Mouse (Mus musculus) gastrocnemius, postnatal 10 days (tissue): ENCODE results near the gene Lipt1. TPM values are rescaled to one million over a fixed set of nuclear protein-coding genes. Genes with fewer than 3 reads are reported as not detected.

Source experiments
- DNase-seq: peaks from one replicate; pipeline ENCODE4 v3.0.0; 2021; ENCODE audit warnings: mixed read lengths
- total RNA-seq, 2 experiments: library from RNA; stranded (reverse); gene quantifications; 2 replicates each; pipeline ENCODE4 v1.2.3; 2021

Lipt1 gene
- total RNA-seq, 2 experiments from 2014 or later = 6.1 to 7.0 TPM

DNA sequence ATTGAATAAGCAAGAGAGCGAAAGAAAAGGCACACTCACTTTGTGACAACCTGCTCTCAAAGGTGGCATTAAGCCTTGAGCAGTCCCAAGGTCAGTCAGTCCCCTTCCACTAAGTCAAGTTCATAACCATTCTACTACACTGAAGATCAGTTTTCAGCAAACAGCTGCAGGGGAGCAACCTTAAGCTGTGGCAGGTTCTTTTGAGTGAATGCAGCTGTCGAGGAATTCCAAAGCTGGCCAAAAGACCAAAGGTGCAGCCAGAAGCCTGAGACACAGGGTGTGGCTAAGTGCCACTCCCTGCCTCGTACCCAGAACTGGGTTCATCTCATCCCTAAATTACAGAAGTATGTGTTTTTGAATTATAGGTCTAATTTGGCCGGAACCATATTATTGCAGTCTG lies 28.3 kb downstream of the Lipt1 start:
- no peak for DNase-seq

DNA sequence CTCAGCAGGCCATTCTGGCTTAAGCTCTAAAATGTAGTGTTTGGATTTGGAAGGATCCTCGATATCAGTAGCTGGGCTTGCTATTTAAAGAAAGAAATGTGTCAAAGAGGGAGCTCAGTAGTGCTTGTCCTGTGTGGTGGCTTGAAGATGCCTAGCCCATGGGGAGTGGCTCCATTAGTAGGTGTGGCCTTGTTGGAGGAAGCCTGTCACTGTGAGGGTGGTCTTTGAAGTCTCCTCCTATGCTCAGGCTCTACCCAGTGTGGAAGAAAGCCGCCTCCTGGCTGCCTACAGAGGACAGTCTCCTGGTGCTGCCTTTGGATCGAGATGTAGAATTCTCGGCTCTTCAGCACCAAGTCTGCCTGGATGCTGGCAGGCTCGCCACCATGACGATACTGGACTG lies 28.8 kb downstream of the Lipt1 start:
- no peak for DNase-seq

DNA sequence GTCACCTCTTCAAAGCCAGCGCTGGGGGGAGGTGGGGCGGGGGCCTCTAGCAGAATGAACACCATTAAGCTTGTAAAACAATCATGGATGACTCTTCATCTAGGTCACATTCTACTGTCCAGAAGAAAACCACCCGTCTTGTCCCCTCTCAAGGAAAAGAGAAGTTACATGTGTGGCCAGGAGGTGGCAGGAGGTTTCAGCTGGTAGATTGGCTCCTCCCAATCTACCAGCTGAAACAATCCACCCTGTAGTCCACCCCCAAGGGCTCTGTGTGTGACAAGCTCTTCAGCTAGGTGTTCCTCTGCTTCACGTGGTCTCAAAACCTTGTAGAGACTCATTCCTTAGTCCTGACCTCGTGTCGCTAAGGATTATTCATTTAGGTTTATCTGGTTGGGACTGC lies 31.6 kb downstream of the Lipt1 start:
- DNase-seq = no peak

DNA sequence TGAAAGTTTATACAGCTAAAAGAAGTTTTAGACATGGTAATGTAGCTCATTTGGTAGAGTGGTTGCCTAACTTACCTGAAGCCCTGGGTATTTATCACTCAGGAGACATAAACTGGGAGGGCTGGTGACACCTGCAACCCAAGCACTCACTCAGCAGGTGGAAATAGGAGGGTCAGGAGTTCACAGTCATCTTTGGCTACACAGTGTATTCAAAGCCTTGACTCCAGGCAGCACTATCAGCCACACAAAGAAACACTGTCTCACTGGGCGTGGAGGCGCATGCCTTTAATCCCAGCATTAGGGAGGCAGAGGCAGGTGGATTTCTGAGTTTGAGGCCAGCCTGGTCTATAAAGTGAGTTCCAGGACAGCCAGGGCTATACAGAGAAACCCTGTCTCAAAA lies 41.2 kb downstream of the Lipt1 start:
- no peak for DNase-seq

DNA sequence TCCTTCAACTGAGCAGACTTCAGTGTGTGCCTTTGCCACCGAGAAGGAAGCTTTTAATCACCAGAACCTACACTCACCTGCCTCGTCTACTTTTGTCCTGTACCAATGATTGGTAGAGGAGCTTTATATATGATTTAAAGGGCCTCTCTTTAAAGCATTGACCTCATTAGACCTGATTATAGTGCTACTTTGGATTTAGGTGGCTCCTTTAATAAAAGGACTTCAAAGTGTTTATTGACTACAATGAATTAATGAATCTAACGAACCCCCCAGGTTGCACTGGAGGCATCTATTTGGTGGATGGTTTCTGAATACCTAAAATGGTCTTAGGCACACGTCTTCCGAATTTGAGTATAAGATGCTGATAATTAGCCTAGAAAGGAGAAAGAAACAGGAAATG lies 44.9 kb downstream of the Lipt1 start, which contains the start of gene Lyg2:
Gene Lyg2 (minus strand): TSS at position 101 of the 400 bp plus-strand sequence.
- no peak for DNase-seq

DNA sequence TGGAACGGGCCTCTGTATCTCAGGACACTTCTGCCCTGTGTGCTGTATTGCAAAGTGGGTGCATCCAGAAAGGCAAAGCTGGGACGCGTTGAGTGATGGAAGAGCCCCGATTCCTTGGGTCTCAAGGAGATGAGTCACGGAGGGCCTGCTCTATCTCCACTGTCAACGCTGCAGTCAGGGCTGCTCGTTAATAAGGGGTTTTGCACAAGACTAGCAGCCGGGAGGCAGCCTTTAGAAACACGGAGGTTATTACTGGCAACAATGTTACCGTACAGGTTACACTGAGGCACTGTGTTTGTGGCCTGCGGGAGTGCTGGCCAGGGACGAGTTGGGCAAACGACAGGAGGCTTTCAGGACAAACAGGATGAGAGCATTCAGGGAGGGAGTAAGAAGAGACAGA lies 46.1 kb downstream of the Lipt1 start:
- no peak for DNase-seq

DNA sequence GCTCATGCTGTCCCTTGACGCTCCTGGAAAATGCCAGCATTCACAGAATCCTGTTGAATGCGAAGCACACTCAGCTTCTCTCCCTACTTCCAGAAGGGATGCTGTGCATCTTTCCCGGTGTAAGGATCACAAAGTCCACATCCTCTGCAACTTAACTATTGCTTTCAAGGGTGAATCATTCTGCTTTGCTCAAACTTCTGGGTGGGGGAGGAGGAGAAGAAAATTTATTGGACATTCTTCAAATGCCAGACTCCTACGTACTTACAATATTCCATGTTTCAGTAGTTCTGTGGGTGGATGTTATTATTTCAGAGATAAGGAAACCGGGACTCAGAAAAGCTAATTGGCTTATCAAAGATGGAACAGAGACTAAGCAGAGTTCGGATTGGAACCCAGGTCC lies 46.6 kb downstream of the Lipt1 start:
- no peak for DNase-seq

DNA sequence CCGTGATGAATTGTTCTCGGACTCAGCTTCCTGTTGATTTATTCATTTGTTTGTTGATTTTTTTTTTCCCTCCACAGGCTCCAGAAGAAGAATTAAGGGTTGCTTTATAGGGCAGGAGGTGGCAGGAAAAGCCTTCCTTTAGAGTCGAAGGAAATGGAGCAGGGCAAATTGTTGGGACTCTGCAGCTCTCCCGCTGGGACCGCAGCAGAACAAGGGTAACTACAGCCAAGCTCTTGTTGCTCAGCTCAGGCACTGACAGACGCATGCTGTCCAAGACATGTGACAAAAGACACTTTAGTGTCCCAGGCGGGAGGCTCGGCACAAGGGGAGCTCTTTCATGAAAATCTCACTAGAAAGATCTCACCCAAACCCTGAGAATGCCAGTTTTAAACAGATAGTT lies 51.0 kb downstream of the Lipt1 start:
- no peak for DNase-seq

Other genes starting within 250 kb of the Lipt1 start
- gene 2010300C02Rik, start 151.7 kb upstream of the Lipt1 start, total RNA-seq = under 1 TPM; 0.38 to 0.86 TPM
- 1 to 10 TPM; 2.3 to 3.3 TPM for gene Tsga10, start 5.3 kb upstream of the Lipt1 start, total RNA-seq
- 1 to 10 TPM; 3.0 to 6.0 TPM for gene Mitd1, start 18.7 kb downstream of the Lipt1 start, total RNA-seq
- gene Mrpl30, start 18.7 kb downstream of the Lipt1 start, total RNA-seq = 100 to 1,000 TPM; 231 to 245 TPM
- not detected for gene Lyg2, start 44.8 kb downstream of the Lipt1 start, total RNA-seq
- not detected for gene Lyg1, start 86.0 kb downstream of the Lipt1 start, total RNA-seq
- gene Txndc9, start 126.2 kb downstream of the Lipt1 start, total RNA-seq = 10 to 100 TPM; 42.1 to 44.9 TPM
- gene Eif5b, start 126.3 kb downstream of the Lipt1 start, total RNA-seq = 10 to 100 TPM; 38.6 to 41.0 TPM